Mouse (Mus musculus): ENCODE measurements around the gene Slc9a9. TPM values are rescaled to one million over a fixed set of nuclear protein-coding genes. Genes with fewer than 3 reads are reported as not detected.

Gene Slc9a9
- polyA plus RNA-seq, 1 experiment from 2014 or later = 5.1 TPM

DNA sequence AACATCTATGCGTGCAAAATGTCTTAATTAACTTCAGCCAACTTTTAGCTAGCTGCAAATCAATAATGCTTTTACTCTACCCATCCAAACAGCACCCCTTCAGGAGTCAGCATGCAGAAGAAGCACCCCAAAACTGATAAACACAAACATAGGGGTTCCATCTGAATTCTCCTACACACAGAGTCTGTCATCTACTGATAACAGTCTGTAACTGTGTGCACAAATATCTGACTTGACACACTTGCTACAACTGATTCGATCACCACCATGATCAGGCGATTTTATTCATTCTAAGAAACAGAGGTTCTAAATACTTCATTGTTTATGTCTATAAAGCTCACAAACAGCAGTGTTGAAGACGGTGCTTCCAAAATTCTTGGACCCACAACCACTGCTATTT lies 171.3 kb downstream of the Slc9a9 start:
- H3K9ac ChIP-seq (ENCODE audit: low read length) = no peak overlapping the region
- no peaks in the 10 kb centered on the region for H3K27me3 ChIP-seq (ENCODE audit: control insufficient read depth, insufficient read depth, low read length)
- no peak for ATAC-seq (ENCODE audit: insufficient read depth, low FRiP score)
- H3K4me2 ChIP-seq (ENCODE audit: low read depth, low read length) = no peak overlapping the region
- no peak overlapping the region for H3K27ac ChIP-seq (ENCODE audit: low read length)
- no peaks in the 10 kb centered on the region for H3K4me1 ChIP-seq (ENCODE audit: control insufficient read depth, insufficient read depth, low read length)
- H3K4me3 ChIP-seq (replicated peaks; ENCODE audit: low read length) = no peak overlapping the region
- WGBS = 79% methylated on average over 4 of the region's 4 CpGs
- no peaks in the 10 kb centered on the region for H3K9me3 ChIP-seq (replicated peaks; ENCODE audit: control insufficient read depth, low read length)
- H3K36me3 ChIP-seq (ENCODE audit: control insufficient read depth, insufficient read depth, low read length) = no peaks in the 10 kb centered on the region

DNA sequence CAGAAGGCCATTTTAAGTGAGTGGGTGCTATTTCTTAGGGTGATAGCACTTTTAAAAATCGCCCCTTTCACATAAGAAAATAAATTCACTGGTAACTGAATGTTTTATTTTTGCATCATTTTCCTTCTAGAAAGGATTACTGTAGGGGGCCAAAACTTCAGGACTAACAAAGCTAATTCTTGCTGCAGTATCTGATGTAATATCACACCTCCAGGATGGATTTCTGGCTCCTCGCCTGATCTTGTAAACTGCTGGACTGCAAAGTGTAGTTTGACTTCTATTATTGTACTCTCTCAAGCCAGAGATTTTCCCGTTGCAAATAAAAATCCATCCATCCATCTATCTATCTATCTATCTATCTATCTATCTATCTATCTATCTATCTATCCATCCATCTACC lies 174.5 kb downstream of the Slc9a9 start:
- Histone ChIP-seq H3K27ac (ENCODE audit: low read length) (no peak overlapping the region), H3K9ac (ENCODE audit: low read length) (no peak overlapping the region), H3K4me3 (replicated peaks; ENCODE audit: low read length) (no peak overlapping the region), H3K36me3 (ENCODE audit: control insufficient read depth, insufficient read depth, low read length) (no peaks in the 10 kb centered on the region), H3K4me2 (ENCODE audit: low read depth, low read length) (no peak overlapping the region), H3K4me1 (ENCODE audit: control insufficient read depth, insufficient read depth, low read length) (no peaks in the 10 kb centered on the region), H3K27me3 (ENCODE audit: control insufficient read depth, insufficient read depth, low read length) (no peaks in the 10 kb centered on the region), H3K9me3 (replicated peaks; ENCODE audit: control insufficient read depth, low read length) (no peaks in the 10 kb centered on the region)
- ATAC-seq (ENCODE audit: insufficient read depth, low FRiP score) = no peak
- WGBS = 79% methylated on average over 3 of the region's 3 CpGs

GRCm38 (mm10) chr9:94847624-94848023 lies 177.9 kb downstream of the Slc9a9 start:
- no peaks in the 10 kb centered on the region for H3K27me3 ChIP-seq (ENCODE audit: control insufficient read depth, insufficient read depth, low read length)
- no peak overlapping the region for H3K4me2 ChIP-seq (ENCODE audit: low read depth, low read length)
- H3K4me3 ChIP-seq (replicated peaks; ENCODE audit: low read length) = no peak overlapping the region
- no peaks in the 10 kb centered on the region for H3K4me1 ChIP-seq (ENCODE audit: control insufficient read depth, insufficient read depth, low read length)
- ATAC-seq (ENCODE audit: insufficient read depth, low FRiP score) = no peak
- H3K36me3 ChIP-seq (ENCODE audit: control insufficient read depth, insufficient read depth, low read length) = no peaks in the 10 kb centered on the region
- no peaks in the 10 kb centered on the region for H3K9me3 ChIP-seq (replicated peaks; ENCODE audit: control insufficient read depth, low read length)
- no peak overlapping the region for H3K9ac ChIP-seq (ENCODE audit: low read length)
- no peak overlapping the region for H3K27ac ChIP-seq (ENCODE audit: low read length)
- WGBS = 88% methylated on average over 6 of the region's 6 CpGs

GRCm38 (mm10) chr9:94851550-94851949 lies 181.8 kb downstream of the Slc9a9 start:
- no peaks in the 10 kb centered on the region for H3K27me3 ChIP-seq (ENCODE audit: control insufficient read depth, insufficient read depth, low read length)
- no peak overlapping the region for H3K27ac ChIP-seq (ENCODE audit: low read length)
- 68% methylated on average over 3 of the region's 3 CpGs for WGBS
- H3K4me3 ChIP-seq (replicated peaks; ENCODE audit: low read length) = no peak overlapping the region
- H3K4me2 ChIP-seq (ENCODE audit: low read depth, low read length) = no peak overlapping the region
- H3K36me3 ChIP-seq (ENCODE audit: control insufficient read depth, insufficient read depth, low read length) = no peaks in the 10 kb centered on the region
- H3K9ac ChIP-seq (ENCODE audit: low read length) = no peak overlapping the region
- H3K4me1 ChIP-seq (ENCODE audit: control insufficient read depth, insufficient read depth, low read length) = no peaks in the 10 kb centered on the region
- H3K9me3 ChIP-seq (replicated peaks; ENCODE audit: control insufficient read depth, low read length) = no peaks in the 10 kb centered on the region
- no peak for ATAC-seq (ENCODE audit: insufficient read depth, low FRiP score)

DNA sequence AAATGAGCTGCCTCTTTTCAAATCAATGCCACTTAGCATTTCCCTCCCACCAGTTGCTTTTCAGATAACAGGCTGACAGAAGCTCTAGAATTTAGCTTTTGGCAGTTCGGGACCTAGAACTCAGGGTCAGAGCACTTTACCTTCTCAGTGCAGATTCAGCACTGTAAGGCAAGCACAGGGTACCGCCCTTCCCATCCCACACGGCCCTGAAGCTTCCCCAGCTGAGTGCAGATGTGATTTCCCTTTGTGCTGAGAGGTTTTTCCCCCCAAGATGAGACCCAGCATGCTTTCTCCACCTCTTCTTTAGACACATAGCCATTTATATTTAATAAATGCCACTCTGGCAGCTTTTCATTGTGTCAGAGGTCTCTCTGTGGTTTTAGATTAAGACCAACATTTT lies 186.4 kb downstream of the Slc9a9 start:
- H3K9me3 ChIP-seq (replicated peaks; ENCODE audit: control insufficient read depth, low read length) = no peaks in the 10 kb centered on the region
- 58% methylated on average over 3 of the region's 3 CpGs for WGBS
- H3K36me3 ChIP-seq (ENCODE audit: control insufficient read depth, insufficient read depth, low read length) = no peaks in the 10 kb centered on the region
- H3K4me1 ChIP-seq (ENCODE audit: control insufficient read depth, insufficient read depth, low read length) = no peaks in the 10 kb centered on the region
- H3K4me3 ChIP-seq (replicated peaks; ENCODE audit: low read length) = no peak overlapping the region
- H3K27me3 ChIP-seq (ENCODE audit: control insufficient read depth, insufficient read depth, low read length) = no peaks in the 10 kb centered on the region
- H3K4me2 ChIP-seq (ENCODE audit: low read depth, low read length) = no peak overlapping the region
- H3K27ac ChIP-seq (ENCODE audit: low read length) = no peak overlapping the region
- H3K9ac ChIP-seq (ENCODE audit: low read length) = no peak overlapping the region
- ATAC-seq (ENCODE audit: insufficient read depth, low FRiP score) = no peak

GRCm38 (mm10) chr9:94868557-94868956 lies 198.8 kb downstream of the Slc9a9 start:
- Histone ChIP-seq H3K27ac (ENCODE audit: low read length) (no peak overlapping the region), H3K27me3 (ENCODE audit: control insufficient read depth, insufficient read depth, low read length) (no peaks in the 10 kb centered on the region), H3K9me3 (replicated peaks; ENCODE audit: control insufficient read depth, low read length) (0 out of 2 replicates have a peak, but pooled peaks cover 3% of the 10 kb centered on the region), H3K4me1 (ENCODE audit: control insufficient read depth, insufficient read depth, low read length) (no peaks in the 10 kb centered on the region), H3K36me3 (ENCODE audit: control insufficient read depth, insufficient read depth, low read length) (no peaks in the 10 kb centered on the region), H3K4me2 (ENCODE audit: low read depth, low read length) (no peak overlapping the region), H3K9ac (ENCODE audit: low read length) (no peak overlapping the region), H3K4me3 (replicated peaks; ENCODE audit: low read length) (no peak overlapping the region)
- 66% methylated on average over 1 of the region's 1 CpGs for WGBS
- ATAC-seq (ENCODE audit: insufficient read depth, low FRiP score) = no peak

GRCm38 (mm10) chr9:94869023-94869799 lies 199.5 kb downstream of the Slc9a9 start:
- whole genome bisulfite sequencing = 61% methylated on average over 4 of the region's 4 CpGs
- Histone ChIP-seq H3K9ac (ENCODE audit: low read length) (no peak overlapping the region), H3K4me1 (ENCODE audit: control insufficient read depth, insufficient read depth, low read length) (no peaks in the 10 kb centered on the region), H3K9me3 (replicated peaks; ENCODE audit: control insufficient read depth, low read length) (0 out of 2 replicates have a peak, but pooled peaks cover 3% of the 10 kb centered on the region), H3K36me3 (ENCODE audit: control insufficient read depth, insufficient read depth, low read length) (no peaks in the 10 kb centered on the region), H3K27me3 (ENCODE audit: control insufficient read depth, insufficient read depth, low read length) (no peaks in the 10 kb centered on the region), H3K4me3 (replicated peaks; ENCODE audit: low read length) (no peak overlapping the region), H3K27ac (ENCODE audit: low read length) (no peak overlapping the region), H3K4me2 (ENCODE audit: low read depth, low read length) (no peak overlapping the region)
- no peak for ATAC-seq (ENCODE audit: insufficient read depth, low FRiP score)

GRCm38 (mm10) chr9:94882517-94882916 lies 212.8 kb downstream of the Slc9a9 start:
- Histone ChIP-seq H3K27me3 (ENCODE audit: control insufficient read depth, insufficient read depth, low read length) (no peaks in the 10 kb centered on the region), H3K9ac (ENCODE audit: low read length) (no peak overlapping the region), H3K9me3 (replicated peaks; ENCODE audit: control insufficient read depth, low read length) (no peaks in the 10 kb centered on the region), H3K36me3 (ENCODE audit: control insufficient read depth, insufficient read depth, low read length) (no peaks in the 10 kb centered on the region), H3K4me1 (ENCODE audit: control insufficient read depth, insufficient read depth, low read length) (no peaks in the 10 kb centered on the region), H3K4me2 (ENCODE audit: low read depth, low read length) (no peak overlapping the region), H3K27ac (ENCODE audit: low read length) (no peak overlapping the region), H3K4me3 (replicated peaks; ENCODE audit: low read length) (no peak overlapping the region)
- no peak for ATAC-seq (ENCODE audit: insufficient read depth, low FRiP score)
- 89% methylated on average over 3 of the region's 3 CpGs for WGBS

GRCm38 (mm10) chr9:94883435-94883834 lies 213.7 kb downstream of the Slc9a9 start:
- no peak for ATAC-seq (ENCODE audit: insufficient read depth, low FRiP score)
- WGBS = 84% methylated on average over 5 of the region's 5 CpGs
- H3K27me3 ChIP-seq (ENCODE audit: control insufficient read depth, insufficient read depth, low read length) = no peaks in the 10 kb centered on the region
- H3K9ac ChIP-seq (ENCODE audit: low read length) = no peak overlapping the region
- H3K9me3 ChIP-seq (replicated peaks; ENCODE audit: control insufficient read depth, low read length) = no peaks in the 10 kb centered on the region
- H3K4me2 ChIP-seq (ENCODE audit: low read depth, low read length) = no peak overlapping the region
- no peaks in the 10 kb centered on the region for H3K36me3 ChIP-seq (ENCODE audit: control insufficient read depth, insufficient read depth, low read length)
- H3K4me3 ChIP-seq (replicated peaks; ENCODE audit: low read length) = no peak overlapping the region
- H3K27ac ChIP-seq (ENCODE audit: low read length) = no peak overlapping the region
- no peaks in the 10 kb centered on the region for H3K4me1 ChIP-seq (ENCODE audit: control insufficient read depth, insufficient read depth, low read length)
